Mouse (Mus musculus): ENCODE measurements around the gene Ccdc130.

GRCm38 (mm10) chr8:84236410-84236997, 33.7 kb downstream of the Ccdc130 start:
- no peak for TF ChIP-seq CTCF (IDR thresholded peaks at IDR 0.05; ENCODE audit: low read depth)
- TF ChIP-seq EP300 (IDR thresholded peaks at IDR 0.05; ENCODE audit: low read depth), result no peak
